Mouse (Mus musculus) liver, embryonic 11.5 days (tissue): ENCODE data around the gene Tmbim6. TPM values are rescaled to one million over a fixed set of nuclear protein-coding genes. Genes with fewer than 3 reads are reported as not detected.

ENCODE experiments used
- ATAC-seq: fragments of 200-750 bp; cut with Nextera tagmentation; replicated peaks from 2 replicates; pipeline ENCODE4 v1.8.0; 2017; ENCODE audit warnings: moderate number of reproducible peaks, mild to moderate bottlenecking, moderate TSS enrichment, moderate library complexity; ENCODE audit not compliant: low FRiP score
- DNase-seq: peaks from one replicate; pipeline ENCODE4 v3.0.0-alpha.2; 2017; ENCODE audit warnings: low spot score
- H3K27ac ChIP-seq: fragments of 300-500 bp; sonication (generic); 2 replicates; pipeline ENCODE4 v1.5.1; 2014; ENCODE audit warnings: mild to moderate bottlenecking, low read depth, low read length, control low read depth
- H3K27me3 ChIP-seq: fragments of 300-500 bp; sonication (generic); replicated peaks from 2 replicates; pipeline ENCODE4 v1.6.1; 2014; ENCODE audit warnings: low read length, mixed read lengths; ENCODE audit not compliant: control insufficient read depth, insufficient read depth
- H3K36me3 ChIP-seq: fragments of 300-500 bp; sonication (generic); 2 replicates; pipeline ENCODE4 v1.6.1; 2014; ENCODE audit warnings: mild to moderate bottlenecking, low read length, moderate library complexity, mixed read lengths; ENCODE audit not compliant: control insufficient read depth, insufficient read depth
- H3K4me1 ChIP-seq: fragments of 300-500 bp; sonication (generic); replicated peaks from 2 replicates; pipeline ENCODE4 v1.6.1; 2014; ENCODE audit warnings: low read length, mixed read lengths; ENCODE audit not compliant: control insufficient read depth, insufficient read depth
- H3K4me2 ChIP-seq: fragments of 300-500 bp; sonication (generic); 2 replicates; pipeline ENCODE4 v1.6.1; 2014; ENCODE audit warnings: mild to moderate bottlenecking, control low read depth, moderate library complexity
- H3K4me3 ChIP-seq: fragments of 300-500 bp; sonication (generic); 2 replicates; pipeline ENCODE4 v1.5.1; 2014; ENCODE audit warnings: low read depth, low read length, control low read depth
- H3K9ac ChIP-seq: fragments of 300-500 bp; sonication (generic); 2 replicates; pipeline ENCODE4 v1.6.1; 2014; ENCODE audit warnings: low read depth, low read length, control low read depth
- H3K9me3 ChIP-seq: fragments of 300-500 bp; sonication (generic); 2 replicates; pipeline ENCODE4 v1.6.1; 2016; ENCODE audit warnings: low read length, inconsistent platforms, mixed read lengths; ENCODE audit not compliant: control insufficient read depth
- WGBS: fragments of 180-500 bp; shearing (Covaris S2); extraction: QIAGEN DNeasy Blood & Tissue Kit; methylation state at CpG from one replicate; pipeline ENCODE4 v1.1.7; 2014; 5-methylcytosine and 5-hydroxymethylcytosine counted together
- polyA plus RNA-seq: library from polyadenylated mRNA; unstranded; fragments of >200 nt; fragmentation: Nextera tagmentation; extraction: Ambion mirVana; gene quantifications from 2 replicates; pipeline ENCODE4 v1.2.1, GENCODE M21; 2014

The Tmbim6 gene
- polyA plus RNA-seq, 1 experiment from 2014 or later: 256 TPM

- no peaks in the 10 kb centered on the region for H3K27me3 ChIP-seq
- H3K36me3 ChIP-seq: peaks cover 11% of the 10 kb centered on the region
- no peak overlapping the region for H3K4me2 ChIP-seq
- no peak overlapping the region; the same call in 1 of the 2 replicates for H3K27ac ChIP-seq
- no peaks in the 10 kb centered on the region for H3K9me3 ChIP-seq
- 69% methylated on average over 7 of the region's 7 CpGs for WGBS
- H3K9ac ChIP-seq: no peak overlapping the region
- ATAC-seq (no peak), DNase-seq (no peak)
- peaks cover 15% of the 10 kb centered on the region for H3K4me1 ChIP-seq
- no peak overlapping the region for H3K4me3 ChIP-seq
Observed at GRCm38 (mm10) chr15:99431504-99431903, 38.8 kb downstream of the Tmbim6 start.

GRCm38 (mm10) chr15:99431967-99432366 lies 39.3 kb downstream of the Tmbim6 start:
- DNase-seq: no peak
- no peak overlapping the region for H3K4me2 ChIP-seq
- H3K27ac ChIP-seq: no peak overlapping the region
- ATAC-seq: no peak
- H3K27me3 ChIP-seq: no peaks in the 10 kb centered on the region
- H3K4me1 ChIP-seq: peaks cover 15% of the 10 kb centered on the region
- H3K9me3 ChIP-seq: no peaks in the 10 kb centered on the region
- H3K4me3 ChIP-seq: no peak overlapping the region
- 71% methylated on average over 8 of the region's 8 CpGs for WGBS
- no peak overlapping the region for H3K9ac ChIP-seq
- H3K36me3 ChIP-seq: peaks cover 11% of the 10 kb centered on the region

- Histone ChIP-seq H3K9me3 (no peaks in the 10 kb centered on the region), H3K4me2 (no peak overlapping the region), H3K36me3 (0 out of 2 replicates have a peak, but pooled peaks cover 2% of the 10 kb centered on the region), H3K27ac (no peak overlapping the region), H3K9ac (no peak overlapping the region), H3K4me1 (peaks cover 15% of the 10 kb centered on the region), H3K27me3 (no peaks in the 10 kb centered on the region), H3K4me3 (no peak overlapping the region)
- no peak for DNase-seq
- WGBS: 87% methylated on average over 16 of the region's 16 CpGs
- no peak; the same call in 1 of the 2 replicates for ATAC-seq
Observed at GRCm38 (mm10) chr15:99433081-99433718, 40.5 kb downstream of the Tmbim6 start.

- no peak for ATAC-seq
- Histone ChIP-seq H3K4me3 (no peak overlapping the region), H3K27ac (no peak overlapping the region), H3K9me3 (no peaks in the 10 kb centered on the region), H3K9ac (no peak overlapping the region), H3K4me2 (no peak overlapping the region), H3K36me3 (peaks cover 5% of the 10 kb centered on the region; the same call in 1 of the 2 replicates), H3K27me3 (no peaks in the 10 kb centered on the region), H3K4me1 (peaks cover 12% of the 10 kb centered on the region)
- no peak for DNase-seq
- 79% methylated on average over 12 of the region's 12 CpGs for WGBS
Observed at GRCm38 (mm10) chr15:99433913-99434312, 41.2 kb downstream of the Tmbim6 start.

GRCm38 (mm10) chr15:99438966-99439698 lies 46.5 kb downstream of the Tmbim6 start:
- WGBS: 82% methylated on average over 8 of the region's 8 CpGs
- no peak for ATAC-seq

GRCm38 (mm10) chr15:99440112-99440815 lies 47.6 kb downstream of the Tmbim6 start:
- H3K4me3 ChIP-seq: no peak overlapping the region
- peak overlapping the region; percentile 3 for H3K4me2 ChIP-seq
- ATAC-seq (no peak; the same call in 1 of the 2 replicates), DNase-seq (no peak)
- 54% methylated on average over 2 of the region's 2 CpGs for WGBS
- peaks cover 5% of the 10 kb centered on the region; the same call in 1 of the 2 replicates for H3K36me3 ChIP-seq
- peak overlapping the region; percentile 45; the same call in 1 of the 2 replicates for H3K27ac ChIP-seq
- H3K27me3 ChIP-seq: no peaks in the 10 kb centered on the region
- H3K4me1 ChIP-seq: peaks cover 13% of the 10 kb centered on the region
- H3K9ac ChIP-seq: no peak overlapping the region
- no peaks in the 10 kb centered on the region for H3K9me3 ChIP-seq

More at GRCm38 (mm10) chr15:99438966-99439698, 46.5 kb downstream of the Tmbim6 start:
- Histone ChIP-seq H3K36me3 (peaks cover 3% of the 10 kb centered on the region; the same call in 1 of the 2 replicates), H3K4me2 (no peak overlapping the region), H3K9me3 (no peaks in the 10 kb centered on the region), H3K27me3 (no peaks in the 10 kb centered on the region), H3K9ac (no peak overlapping the region), H3K4me3 (no peak overlapping the region), H3K27ac (no peak overlapping the region), H3K4me1 (peaks cover 13% of the 10 kb centered on the region)
- DNase-seq: no peak

- peaks cover 13% of the 10 kb centered on the region for H3K4me1 ChIP-seq
- no peak overlapping the region for H3K4me3 ChIP-seq
- DNase-seq (no peak), ATAC-seq (no peak)
- peak overlapping the region; percentile 45; the same call in 1 of the 2 replicates for H3K27ac ChIP-seq
- 68% methylated on average over 8 of the region's 8 CpGs for WGBS
- H3K36me3 ChIP-seq: peaks cover 5% of the 10 kb centered on the region; the same call in 1 of the 2 replicates
- H3K27me3 ChIP-seq: no peaks in the 10 kb centered on the region
- H3K9ac ChIP-seq: no peak overlapping the region
- peak overlapping the region; percentile 3 for H3K4me2 ChIP-seq
- no peaks in the 10 kb centered on the region for H3K9me3 ChIP-seq
Observed at GRCm38 (mm10) chr15:99440816-99441457, 48.3 kb downstream of the Tmbim6 start.

GRCm38 (mm10) chr15:99442358-99442757 lies 49.7 kb downstream of the Tmbim6 start:
- H3K27ac ChIP-seq: no peak overlapping the region
- WGBS: 72% methylated on average over 7 of the region's 7 CpGs
- no peak for ATAC-seq
- no peaks in the 10 kb centered on the region for H3K27me3 ChIP-seq
- no peak overlapping the region for H3K4me3 ChIP-seq
- H3K9ac ChIP-seq: no peak overlapping the region
- no peaks in the 10 kb centered on the region for H3K9me3 ChIP-seq
- DNase-seq: no peak
- H3K4me2 ChIP-seq: no peak overlapping the region
- H3K36me3 ChIP-seq: peaks cover 5% of the 10 kb centered on the region; the same call in 1 of the 2 replicates
- peaks cover 13% of the 10 kb centered on the region for H3K4me1 ChIP-seq
